Mouse (Mus musculus) heart, postnatal 14 days (tissue): Measurements from ENCODE around the gene Rab3b. TPM values are rescaled to one million over a fixed set of nuclear protein-coding genes. Genes with fewer than 3 reads are reported as not detected.

Experiments
- total RNA-seq, 2 experiments: library from RNA; stranded (reverse); gene quantifications; 2 replicates each; pipeline ENCODE4 v1.2.3; 2021

Rab3b gene
- total RNA-seq, 2 experiments from 2014 or later, result 0.22 to 0.36 TPM

Other genes with a start within 250 kb of the Rab3b start
- under 1 TPM; 0.14 to 0.61 TPM for gene 3110021N24Rik, start 159.4 kb upstream of the Rab3b start, total RNA-seq
- 10 to 100 TPM; 23.1 to 24.2 TPM for gene Zfyve9, start 98.3 kb upstream of the Rab3b start, total RNA-seq
- gene Btf3l4, start 45.4 kb upstream of the Rab3b start, total RNA-seq, result 10 to 100 TPM; 75.5 to 84.6 TPM
- gene Txndc12, start 44.5 kb upstream of the Rab3b start, total RNA-seq, result 10 to 100 TPM; 30.4 to 38.0 TPM
- 10 to 100 TPM; 17.7 to 20.0 TPM for gene Kti12, start 31.3 kb upstream of the Rab3b start, total RNA-seq
- not detected for gene A730015C16Rik, start 30.4 kb upstream of the Rab3b start, total RNA-seq
- 100 to 1,000 TPM in 1 of 2 experiments, 10 to 100 TPM in 1; 99.1 to 102 TPM for gene Nrd1, start 121.6 kb downstream of the Rab3b start, total RNA-seq